Mouse (Mus musculus) cerebellum, adult 11-12 months (tissue): ENCODE data around the gene Stk40.

Experiments used
- DNase-seq: peaks from one replicate; pipeline ENCODE4 v3.0.0; 2022

Stk40 gene

DNA sequence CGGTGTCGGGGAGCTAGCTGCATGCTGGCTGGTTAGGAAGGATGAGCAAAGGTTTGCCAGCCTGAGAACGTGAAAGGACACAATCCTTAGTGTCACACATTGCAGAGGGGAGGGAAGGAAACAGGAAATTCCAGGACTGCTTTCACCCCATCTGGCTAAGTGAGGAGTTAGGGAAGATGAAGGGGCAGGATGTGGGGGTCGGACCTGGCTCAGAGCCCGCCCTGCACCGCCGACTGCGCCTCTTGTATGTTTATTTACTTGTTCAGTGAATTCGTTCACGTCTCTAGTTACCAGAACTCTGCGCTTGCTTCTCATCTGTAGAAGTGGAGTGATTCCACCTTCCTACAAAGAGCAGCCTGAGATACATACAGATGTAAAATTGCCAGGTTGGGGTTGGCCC is 26.7 kb downstream of the Stk40 start:
- no peak for DNase-seq

GRCm38 (mm10) chr4:126131290-126132121 is 27.7 kb downstream of the Stk40 start:
- DNase-seq = no peak

DNA sequence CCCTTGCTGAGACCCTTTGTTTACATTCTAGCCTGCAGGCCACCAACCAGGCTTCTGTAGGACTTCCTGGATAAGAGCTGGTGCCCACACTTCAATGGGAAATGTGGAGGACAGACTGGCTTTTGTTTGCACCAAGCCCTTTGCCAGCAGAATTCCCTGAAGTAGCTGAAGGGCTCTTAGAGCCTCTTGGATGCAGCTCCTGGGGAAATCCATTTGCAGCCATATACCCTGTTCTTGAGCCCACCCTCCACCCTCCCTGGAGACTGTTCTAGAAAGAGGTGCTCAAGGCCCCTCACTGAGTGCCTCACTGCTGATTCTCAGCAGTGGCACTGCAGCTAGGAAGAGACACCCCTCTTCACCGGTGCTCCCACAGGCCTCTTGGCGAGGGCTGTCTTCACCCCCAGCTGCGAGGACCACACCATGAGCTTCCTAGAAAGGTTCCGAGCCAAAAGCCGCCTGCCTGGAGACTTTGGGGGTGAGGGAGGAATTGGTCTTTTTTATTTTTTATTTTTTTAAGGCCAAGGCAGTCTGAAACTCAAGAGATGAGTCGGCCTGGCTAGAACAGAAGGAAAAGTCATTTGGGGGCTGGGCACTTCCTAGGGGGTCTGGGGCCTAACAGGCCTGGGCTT is 29.0 kb downstream of the Stk40 start:
- no peak for DNase-seq

GRCm38 (mm10) chr4:126134236-126134635 is 30.5 kb downstream of the Stk40 start:
- DNase-seq = no peak

DNA sequence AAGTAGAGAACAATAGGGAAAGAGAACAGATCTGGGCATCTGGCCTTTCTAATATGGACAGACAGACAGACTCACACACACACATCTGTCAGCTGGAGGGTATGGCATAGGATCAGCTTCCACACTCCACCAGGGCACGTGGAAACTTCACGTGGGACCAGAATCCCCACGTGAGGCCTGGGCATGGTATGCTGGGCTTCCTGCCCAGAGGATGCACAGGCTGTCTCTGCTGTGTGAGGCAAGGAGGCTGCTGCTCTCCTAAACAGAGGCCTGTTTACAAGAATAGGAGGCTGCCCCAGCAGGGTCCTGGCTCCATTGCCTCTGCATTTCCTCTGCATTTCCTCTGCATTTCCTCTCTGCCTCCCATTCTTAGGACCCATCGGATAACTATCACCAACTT is 30.9 kb downstream of the Stk40 start:
- peak; percentile 54 for DNase-seq

DNA sequence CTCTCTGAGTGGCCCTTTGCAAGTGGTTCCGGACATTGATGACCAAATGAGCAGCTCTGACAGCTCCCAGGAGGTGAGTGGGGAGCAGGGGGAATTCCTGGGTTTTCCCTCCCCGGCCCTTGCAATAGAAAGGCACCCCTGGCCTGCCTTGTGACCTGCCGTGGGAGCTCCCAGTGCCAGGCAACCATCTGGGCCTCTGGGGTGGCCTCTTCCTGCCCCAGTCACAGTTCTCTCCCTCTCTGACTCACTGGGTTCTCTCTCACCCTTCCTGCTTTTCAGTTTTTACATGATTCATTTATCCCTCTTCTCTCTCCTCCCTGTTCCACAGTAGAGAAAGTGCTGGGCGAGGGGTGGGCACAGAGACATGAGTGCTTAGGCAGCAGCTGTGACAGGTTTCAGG is 34.0 kb downstream of the Stk40 start:
- DNase-seq = no peak

- no peak for DNase-seq
These were observed 37.3 kb downstream of the Stk40 start for GRCm38 (mm10) chr4:126141021-126141420.

- no peak for DNase-seq
These were observed 41.6 kb downstream of the Stk40 start for GRCm38 (mm10) chr4:126145396-126145795.

GRCm38 (mm10) chr4:126146974-126147532 is 43.3 kb downstream of the Stk40 start:
- no peak for DNase-seq

DNA sequence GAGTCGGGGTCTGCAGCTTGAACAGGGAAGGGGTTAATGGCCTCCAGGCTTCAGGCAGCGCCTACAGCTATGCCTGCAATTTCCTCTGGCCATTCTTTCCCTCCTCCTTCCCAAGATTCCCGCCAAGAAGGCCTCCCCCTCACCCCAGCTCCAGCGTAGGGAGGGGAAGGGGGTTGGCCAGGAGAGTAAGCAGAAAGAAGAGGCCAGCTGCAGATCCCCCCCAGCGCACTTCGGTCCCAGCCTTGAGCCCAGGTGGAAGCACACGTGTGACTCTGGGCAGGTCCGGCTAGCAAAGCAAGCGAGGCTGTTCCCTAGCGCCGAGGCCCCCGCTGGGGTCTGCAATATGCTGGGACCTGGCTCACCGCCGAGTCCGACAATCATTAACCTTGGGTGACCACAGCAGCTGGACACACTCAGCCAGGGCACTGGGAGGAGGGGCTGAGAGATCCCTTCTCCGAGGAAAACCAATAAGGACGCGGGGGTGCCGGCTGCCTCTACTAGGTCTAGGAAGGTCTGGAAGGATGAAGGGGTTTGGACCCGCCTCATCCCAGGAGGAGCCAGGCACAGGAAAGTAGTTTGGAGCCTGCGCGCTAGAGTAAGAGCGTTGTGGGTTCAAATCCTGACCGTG is 43.9 kb downstream of the Stk40 start, which contains the start of gene Eva1b:
Eva1b (plus strand) TSS at position 212 of the 628 bp plus-strand sequence.
- no peak for DNase-seq

- no peak for DNase-seq
These were observed 44.6 kb downstream of the Stk40 start for GRCm38 (mm10) chr4:126148161-126148961.

DNA sequence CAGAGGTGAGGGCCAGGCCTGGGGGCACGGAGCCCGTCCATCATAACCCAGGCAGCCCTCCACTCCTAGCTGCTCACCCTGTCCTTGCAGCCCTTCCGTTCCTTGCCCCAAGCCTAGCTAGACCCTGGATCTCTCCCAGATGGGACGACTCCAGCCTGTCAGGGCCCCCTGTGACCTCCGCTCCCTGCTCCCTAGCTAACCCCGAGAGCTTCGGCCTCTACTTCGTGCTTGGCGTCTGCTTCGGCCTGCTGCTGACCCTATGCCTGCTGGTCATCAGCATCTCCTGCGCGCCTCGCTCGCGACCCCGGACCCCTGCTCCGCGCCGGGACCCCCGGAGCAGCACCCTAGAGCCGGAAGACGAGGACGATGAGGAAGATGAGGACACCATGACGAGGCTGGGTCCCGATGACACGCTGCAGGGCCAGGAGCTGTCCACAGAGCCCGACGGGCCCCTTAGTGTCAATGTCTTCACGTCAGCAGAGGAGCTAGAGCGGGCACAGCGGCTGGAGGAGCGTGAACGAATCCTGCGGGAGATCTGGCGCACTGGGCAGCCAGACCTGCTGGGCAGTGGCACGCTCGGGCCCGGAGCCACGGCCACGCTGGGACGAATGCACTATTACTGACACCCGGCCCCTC is 45.4 kb downstream of the Stk40 start:
- no peak for DNase-seq

GRCm38 (mm10) chr4:126149798-126150197 is 46.0 kb downstream of the Stk40 start:
- no peak for DNase-seq

DNA sequence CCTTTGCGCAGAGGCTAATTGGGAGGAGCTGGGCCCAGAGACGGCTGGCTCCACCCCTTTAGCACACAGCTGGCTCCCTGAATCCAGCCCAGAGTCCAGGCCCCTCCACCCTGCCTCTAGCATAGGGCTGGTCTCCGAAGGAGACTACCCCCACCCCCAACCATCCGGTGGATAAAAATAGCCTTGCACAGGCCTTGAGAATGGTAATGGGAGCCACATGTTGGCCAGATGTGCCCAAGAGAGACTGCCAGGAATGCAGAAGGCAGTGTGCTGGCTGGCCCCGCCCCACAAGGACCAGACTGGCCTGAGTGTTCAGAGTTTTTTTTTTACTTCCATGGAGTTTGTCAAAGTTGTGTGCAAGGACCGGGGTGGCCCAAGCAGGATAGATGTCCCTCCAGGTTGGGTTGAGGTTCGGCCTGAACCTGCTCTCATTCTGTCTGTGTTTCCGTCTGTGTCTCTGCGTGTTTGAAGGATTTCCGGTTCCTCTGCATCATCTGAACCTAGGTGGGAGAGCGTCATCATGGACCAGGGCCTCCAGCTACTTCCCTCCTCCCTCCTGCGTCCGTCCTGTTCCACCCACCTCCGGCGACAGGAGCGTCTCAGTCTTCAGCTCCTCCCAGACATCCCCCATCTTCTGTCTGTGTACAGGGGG is 46.7 kb downstream of the Stk40 start:
- no peak for DNase-seq

DNA sequence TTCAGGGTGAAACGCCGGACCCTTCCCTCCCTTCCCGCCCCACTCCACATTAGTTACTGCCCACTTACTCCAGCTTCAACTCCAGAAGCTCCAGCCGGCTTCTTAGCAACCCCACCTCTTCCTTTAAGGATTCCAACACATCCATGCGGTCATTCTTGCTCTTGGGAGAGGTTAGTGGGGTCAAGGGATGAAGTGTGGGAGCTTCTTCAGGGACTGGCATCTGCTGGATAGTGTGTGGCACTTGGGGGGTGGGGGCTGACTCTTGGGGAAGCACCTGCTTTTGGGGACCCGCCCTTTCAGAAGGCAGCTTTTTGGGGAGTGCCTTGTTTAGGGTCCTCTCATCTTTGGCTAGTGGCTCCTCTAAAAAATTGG is 47.2 kb downstream of the Stk40 start:
- no peak for DNase-seq

GRCm38 (mm10) chr4:126151701-126152440 is 48.1 kb downstream of the Stk40 start:
- no peak for DNase-seq

- DNase-seq = no peak
These were observed 49.1 kb downstream of the Stk40 start for GRCm38 (mm10) chr4:126152864-126153263.

- DNase-seq = no peak
These were observed 51.4 kb downstream of the Stk40 start for GRCm38 (mm10) chr4:126155183-126155582.

DNA sequence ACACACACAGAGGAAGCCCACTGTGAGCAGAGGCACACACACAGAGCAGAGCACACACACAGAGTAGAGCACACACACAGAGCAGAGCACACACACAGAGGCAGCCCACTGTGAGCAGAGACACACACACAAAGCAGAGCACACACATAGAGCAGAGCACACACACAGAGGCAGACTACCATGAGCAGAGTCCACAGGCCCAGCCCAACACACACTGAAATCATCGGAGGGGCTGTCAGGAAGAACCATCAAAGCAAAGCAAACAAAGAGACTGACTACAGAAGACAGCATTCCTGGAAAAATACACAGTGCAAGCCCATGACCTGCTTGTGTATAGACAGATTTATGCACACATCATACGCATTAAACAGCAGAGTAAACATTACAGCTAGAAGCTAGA is 52.1 kb downstream of the Stk40 start:
- no peak for DNase-seq

- no peak for DNase-seq
These were observed 52.9 kb downstream of the Stk40 start for GRCm38 (mm10) chr4:126156617-126157016.

DNA sequence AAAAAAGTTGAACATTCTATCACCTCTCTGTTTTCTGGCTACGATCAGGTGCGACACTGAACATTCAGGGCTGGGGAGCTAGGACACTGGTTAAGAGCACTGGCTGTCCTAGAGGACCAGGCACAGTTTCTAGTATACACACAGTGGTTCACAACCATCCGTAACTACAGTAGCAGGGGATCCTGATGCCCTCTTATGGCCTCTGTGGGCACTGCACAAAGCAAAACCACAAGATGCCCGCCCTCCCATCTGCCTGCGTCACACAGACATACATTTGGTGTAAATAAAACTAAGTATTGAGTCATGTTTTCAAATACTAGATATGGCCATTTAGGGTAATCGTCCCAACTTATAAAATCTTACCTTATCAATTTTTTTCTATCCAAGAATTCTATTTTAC is 53.8 kb downstream of the Stk40 start:
- no peak for DNase-seq
